Mouse (Mus musculus) CH12.LX (cell line): ENCODE results near the gene Papola. TPM values are rescaled to one million over a fixed set of nuclear protein-coding genes. Genes with fewer than 3 reads are reported as not detected.

ENCODE experiments used
- DNase-seq: peaks from one replicate; pipeline ENCODE4 v3.0.0-alpha.2; 2013; ENCODE audit errors: extremely low read depth
- H3K27ac ChIP-seq: 2 replicates; pipeline ENCODE4 v1.5.1; 2012; ENCODE audit warnings: low read depth, mild to moderate bottlenecking, control low read depth, moderate library complexity; ENCODE audit not compliant: insufficient read depth
- H3K27me3 ChIP-seq: replicated peaks from 2 replicates; pipeline ENCODE3; 2012; ENCODE audit warnings: inconsistent platforms
- H3K36me3 ChIP-seq, 2 experiments: replicated peaks in 1 of 2; 2 replicates each; pipeline versions ENCODE3 to v1.6.1; 2012; ENCODE audit warnings: inconsistent platforms in 1 of 2, low read length in 1 of 2, mild to moderate bottlenecking in 1 of 2, mixed read lengths in 1 of 2, moderate library complexity in 1 of 2; ENCODE audit not compliant: control insufficient read depth in 1 of 2, insufficient read depth in 1 of 2
- H3K4me1 ChIP-seq, 2 experiments: 2 replicates each; pipeline ENCODE4 v1.6.1; 2012; ENCODE audit warnings: inconsistent platforms in 1 of 2, moderate library complexity in 1 of 2; ENCODE audit not compliant: insufficient read depth in 2 of 2, control insufficient read depth in 1 of 2
- H3K4me2 ChIP-seq: 2 replicates; pipeline ENCODE4 v1.6.1; 2012; ENCODE audit warnings: low read depth, mild to moderate bottlenecking, control low read depth; ENCODE audit not compliant: poor library complexity, insufficient read depth, severe bottlenecking
- H3K4me3 ChIP-seq, 3 experiments: fragments of 150-350 bp in 1 of 3; sonication (generic) in 1 of 3; replicated peaks in 1 of 3; 2 replicates each; pipeline versions ENCODE3 to v1.5.1; 2011 to 2012; ENCODE audit warnings: low read depth in 2 of 3, low read length in 2 of 3, mild to moderate bottlenecking in 2 of 3, moderate library complexity in 2 of 3, control low read depth in 1 of 3, improper control_type of control experiment in 1 of 3, inconsistent platforms in 1 of 3, mixed read lengths in 1 of 3; ENCODE audit not compliant: poor library complexity in 1 of 3
- H3K79me2 ChIP-seq: replicated peaks from 2 replicates; pipeline ENCODE4 v1.6.1; 2012; ENCODE audit warnings: mild to moderate bottlenecking, moderate library complexity; ENCODE audit not compliant: control insufficient read depth, poor library complexity, insufficient read depth, severe bottlenecking; ENCODE audit errors: extremely low read depth
- H3K9ac ChIP-seq: 2 replicates; pipeline ENCODE4 v1.6.1; 2012; ENCODE audit warnings: low read depth, mild to moderate bottlenecking, control low read depth, moderate library complexity; ENCODE audit not compliant: insufficient read depth
- H3K9me3 ChIP-seq: replicated peaks from 2 replicates; pipeline ENCODE3; 2012; ENCODE audit warnings: low read length, inconsistent platforms, mixed read lengths
- BHLHE40 ChIP-seq: IDR thresholded peaks from 2 replicates; pipeline ENCODE4 v1.6.1; 2011; ENCODE audit warnings: mild to moderate bottlenecking, low read depth, low read length, improper control_type of control experiment
- CHD1 ChIP-seq: IDR thresholded peaks from 2 replicates; pipeline ENCODE4 v1.6.1; 2012; ENCODE audit warnings: low read depth, low read length, improper control_type of control experiment, inconsistent platforms
- CHD2 ChIP-seq: IDR thresholded peaks from 2 replicates; pipeline ENCODE4 v1.6.1; 2011; ENCODE audit warnings: low read length, improper control_type of control experiment
- CTCF ChIP-seq, 2 experiments: IDR thresholded peaks in 1 of 2; conservative IDR thresholded peaks in 1 of 2; 2 replicates each; pipeline ENCODE4 v1.5.1; 2011 to 2012; ENCODE audit warnings: low read depth in 2 of 2, low read length in 2 of 2, improper control_type of control experiment in 1 of 2, inconsistent platforms in 1 of 2, mild to moderate bottlenecking in 1 of 2, moderate library complexity in 1 of 2
- E2F4 ChIP-seq: IDR thresholded peaks from 2 replicates; pipeline ENCODE4 v1.6.1; 2011; ENCODE audit warnings: low read depth, low read length, improper control_type of control experiment; ENCODE audit not compliant: insufficient replicate concordance
- ELF1 ChIP-seq: IDR thresholded peaks from 2 replicates; pipeline ENCODE4 v1.6.1; 2014; ENCODE audit warnings: low read depth, mild to moderate bottlenecking, inconsistent platforms, low read length, improper control_type of control experiment
- EP300 ChIP-seq: IDR thresholded peaks from 2 replicates; pipeline ENCODE4 v1.6.1; 2011; ENCODE audit warnings: low read length, improper control_type of control experiment
- ETS1 ChIP-seq: conservative IDR thresholded peaks from 2 replicates; pipeline ENCODE4 v1.6.1; 2012; ENCODE audit warnings: low read depth, mild to moderate bottlenecking, inconsistent platforms, low read length, improper control_type of control experiment, moderate library complexity
- GABPA ChIP-seq: IDR thresholded peaks from 2 replicates; pipeline ENCODE4 v1.6.1; 2012; ENCODE audit warnings: low read depth, low read length, improper control_type of control experiment, inconsistent platforms; ENCODE audit not compliant: insufficient replicate concordance
- HCFC1 ChIP-seq: IDR thresholded peaks from 2 replicates; pipeline ENCODE4 v1.6.1; 2012; ENCODE audit warnings: low read depth, mild to moderate bottlenecking, inconsistent platforms, low read length, improper control_type of control experiment
- JUN ChIP-seq: IDR thresholded peaks from 2 replicates; pipeline ENCODE4 v1.6.1; 2011; ENCODE audit warnings: low read depth, mild to moderate bottlenecking, low read length, improper control_type of control experiment, moderate library complexity; ENCODE audit not compliant: insufficient read depth
- KAT2A ChIP-seq: IDR thresholded peaks from 2 replicates; pipeline ENCODE4 v1.6.1; 2012; ENCODE audit warnings: low read length, improper control_type of control experiment, inconsistent platforms; ENCODE audit not compliant: insufficient replicate concordance
- MAFK ChIP-seq: IDR thresholded peaks from 2 replicates; pipeline ENCODE4 v1.6.1; 2011; ENCODE audit warnings: low read length, improper control_type of control experiment; ENCODE audit not compliant: insufficient replicate concordance
- MAX ChIP-seq: IDR thresholded peaks from 2 replicates; pipeline ENCODE4 v1.6.1; 2011; ENCODE audit warnings: low read length, improper control_type of control experiment
- MYC ChIP-seq: IDR thresholded peaks from 2 replicates; pipeline ENCODE4 v1.6.1; 2011; ENCODE audit warnings: low read depth, mild to moderate bottlenecking, improper control_type of control experiment, low read length
- NELFE ChIP-seq: IDR thresholded peaks from 2 replicates; pipeline ENCODE4 v1.6.1; 2011; ENCODE audit warnings: low read depth, low read length, improper control_type of control experiment
- PAX5 ChIP-seq: IDR thresholded peaks from 2 replicates; pipeline ENCODE4 v1.6.1; 2012; ENCODE audit warnings: low read length, inconsistent platforms, mixed read lengths
- POLR2AphosphoS2 ChIP-seq: IDR thresholded peaks from 2 replicates; pipeline ENCODE4 v1.6.1; 2011; ENCODE audit warnings: low read depth, low read length, improper control_type of control experiment
- RCOR1 ChIP-seq: conservative IDR thresholded peaks from 2 replicates; pipeline ENCODE4 v1.6.1; 2012; ENCODE audit warnings: low read depth, mild to moderate bottlenecking, inconsistent platforms, low read length, improper control_type of control experiment
- TBP ChIP-seq: conservative IDR thresholded peaks from 2 replicates; pipeline ENCODE4 v1.6.1; 2011; ENCODE audit warnings: low read depth, low read length, improper control_type of control experiment
- TCF12 ChIP-seq: IDR thresholded peaks from 2 replicates; pipeline ENCODE4 v1.6.1; 2014; ENCODE audit warnings: low read depth, mild to moderate bottlenecking, inconsistent platforms, low read length, improper control_type of control experiment
- USF1 ChIP-seq: IDR thresholded peaks from 2 replicates; pipeline ENCODE4 v1.6.1; 2014; ENCODE audit warnings: low read depth, mild to moderate bottlenecking, inconsistent platforms, low read length, improper control_type of control experiment
- ZC3H11A ChIP-seq: IDR thresholded peaks from 2 replicates; pipeline ENCODE4 v1.6.1; 2012; ENCODE audit warnings: low read depth, mild to moderate bottlenecking, inconsistent platforms, low read length, improper control_type of control experiment
- ZKSCAN1 ChIP-seq: IDR thresholded peaks from 2 replicates; pipeline ENCODE4 v1.6.1; 2012; ENCODE audit warnings: low read depth, inconsistent platforms, low read length, improper control_type of control experiment, borderline replicate concordance
- ZMIZ1 ChIP-seq: IDR thresholded peaks from 2 replicates; pipeline ENCODE4 v1.6.1; 2012; ENCODE audit warnings: low read depth, mild to moderate bottlenecking, inconsistent platforms, low read length, improper control_type of control experiment
- ZNF384 ChIP-seq: IDR thresholded peaks from 2 replicates; pipeline ENCODE4 v1.6.1; 2012; ENCODE audit warnings: low read depth, low read length, improper control_type of control experiment, inconsistent platforms
- dilution Hi-C: fragments of 300-500 bp; cut with MboI; formaldehyde crosslinking; loops from 2 replicates; pipeline ENCODE4 v1.14.3; 2020; ENCODE audit warnings: low sequenced_read_pairs; ENCODE audit not compliant: extremely low pct_unique_long_range_greater_than_20kb, extremely low pct_ligation_motif_present
- in situ Hi-C: fragments of 300-500 bp; cut with MboI; formaldehyde crosslinking; loops from 3 replicates; pipeline ENCODE4 v1.14.3; 2019; ENCODE audit warnings: low sequenced_read_pairs, low pct_ligation_motif_present, low pct_unique_long_range_greater_than_20kb, mixed read lengths
- polyA plus RNA-seq: library from polyadenylated mRNA; unstranded; fragments of >175 nt; gene quantifications from 2 replicates; pipeline ENCODE4 v1.2.1, GENCODE M21; 2012; ENCODE audit warnings: low read depth; ENCODE audit not compliant: insufficient read length
- total RNA-seq, 2 experiments: library from RNA; depleted of rRNA; stranded (reverse); fragments of 300-350 nt in 1 of 2; fragments of >200 nt in 1 of 2; gene quantifications; 2 replicates each; pipeline ENCODE4 v1.2.3; 2012 to 2014

The Papola gene
- total and polyA plus RNA-seq, 3 experiments = 100.0 to 150 (median 111) TPM

GRCm38 (mm10) chr12:105774871-105775270, 9.6 kb upstream of the Papola start:
- Histone ChIP-seq H3K4me1 (no peaks in the 10 kb centered on the region), H3K79me2 (no peaks in the 10 kb centered on the region), H3K27me3 (no peaks in the 10 kb centered on the region), H3K9me3 (peaks cover 5% of the 10 kb centered on the region), H3K36me3 (no peaks in the 10 kb centered on the region), H3K27ac (no peak overlapping the region), H3K9ac (no peak overlapping the region), H3K4me3 (no peak overlapping the region), H3K4me2 (no peak overlapping the region)
- TF ChIP-seq E2F4 (no peak), ZC3H11A (no peak), TCF12 (no peak), KAT2A (no peak), CHD2 (no peak), ETS1 (no peak), MAFK (no peak), MYC (no peak), TBP (no peak), POLR2AphosphoS2 (no peak), ZMIZ1 (no peak), GABPA (no peak), MAX (no peak), PAX5 (no peak), RCOR1 (no peak), NELFE (no peak), ELF1 (no peak), CTCF (conservative IDR thresholded peaks at IDR 0.05 in 1 of 2, IDR thresholded peaks at IDR 0.05 in 1 of 2; ENCODE audit: low read depth in 2 of 2, low read length in 2 of 2) (no peak), USF1 (no peak)
- dilution Hi-C loops = no loop called here
- no peak for DNase-seq
- in situ Hi-C loops = no loop called here

- no peaks in the 10 kb centered on the region for H3K27me3 ChIP-seq
- no peaks in the 10 kb centered on the region for H3K79me2 ChIP-seq
- in situ Hi-C loops = no loop called here
- no peak for TF ChIP-seq BHLHE40
- no peak for TF ChIP-seq ZKSCAN1
- no peak for TF ChIP-seq PAX5
- TF ChIP-seq ZNF384 = no peak
- TF ChIP-seq MYC = no peak
- no peak for TF ChIP-seq ZMIZ1
- TF ChIP-seq CHD1 = no peak
- TF ChIP-seq ELF1 = no peak
- no peak for TF ChIP-seq MAX
- no peak for TF ChIP-seq HCFC1
- TF ChIP-seq EP300 = no peak
- TF ChIP-seq JUN = no peak
- no peak overlapping the region for H3K9ac ChIP-seq
- no peak overlapping the region for H3K4me2 ChIP-seq
- no peaks in the 10 kb centered on the region for H3K4me1 ChIP-seq
- dilution Hi-C loops = no loop called here
- H3K9me3 ChIP-seq = peaks cover 3% of the 10 kb centered on the region
- DNase-seq = no peak
- no peak overlapping the region for H3K27ac ChIP-seq
- no peak overlapping the region for H3K4me3 ChIP-seq
- H3K36me3 ChIP-seq = no peaks in the 10 kb centered on the region
Observed at GRCm38 (mm10) chr12:105777651-105778050, 6.8 kb upstream of the Papola start.
